Mouse (Mus musculus): ENCODE data around the gene H2-Ab1.

Gene H2-Ab1

GRCm38 (mm10) chr17:34239601-34240041, 17.9 kb upstream of the H2-Ab1 start:
- DNase-seq (ENCODE audit: low read depth, low spot score) = no peak

DNA sequence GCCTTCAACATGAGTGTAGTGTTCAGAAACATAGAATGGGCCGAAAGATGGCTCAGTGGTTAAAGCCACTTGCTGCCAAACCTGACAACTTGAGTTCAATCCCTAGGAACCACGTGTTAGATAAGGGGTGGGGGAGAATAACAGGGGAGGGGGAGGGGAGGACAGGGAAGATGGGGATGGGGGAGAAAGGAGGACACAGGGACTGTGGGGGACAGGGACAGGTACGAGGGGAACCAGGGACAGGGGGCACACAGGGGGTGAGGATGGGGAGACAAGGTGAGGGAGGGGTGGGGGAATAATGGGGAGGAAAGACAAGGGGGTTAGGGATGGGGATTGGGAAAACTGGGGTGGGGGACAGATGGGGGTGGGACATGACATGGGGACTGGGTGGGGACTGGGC, 17.1 kb upstream of the H2-Ab1 start:
- DNase-seq (ENCODE audit: low read depth, low spot score) = no peak

DNA sequence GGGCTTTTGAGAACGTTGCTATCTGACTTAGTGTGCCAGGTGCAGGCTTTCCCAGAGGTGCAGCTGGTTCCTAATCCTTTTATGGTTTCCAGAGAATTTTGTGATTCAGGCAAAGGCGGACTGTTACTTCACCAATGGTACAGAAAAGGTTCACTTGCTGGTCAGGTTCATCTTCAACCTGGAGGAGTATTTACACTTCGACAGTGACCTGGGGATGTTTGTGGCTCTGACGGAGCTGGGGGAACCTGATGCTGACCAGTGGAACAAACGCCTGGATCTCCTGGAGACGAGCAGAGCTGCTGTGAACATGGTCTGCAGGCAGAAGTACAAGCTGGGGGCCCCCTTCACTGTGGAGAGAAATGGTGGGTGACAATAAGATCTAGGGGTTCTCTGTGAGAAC, 16.6 kb upstream of the H2-Ab1 start:
- DNase-seq (ENCODE audit: low read depth, low spot score) = no peak

GRCm38 (mm10) chr17:34244656-34245055, 12.8 kb upstream of the H2-Ab1 start:
- no peak for DNase-seq (ENCODE audit: low read depth, low spot score)

DNA sequence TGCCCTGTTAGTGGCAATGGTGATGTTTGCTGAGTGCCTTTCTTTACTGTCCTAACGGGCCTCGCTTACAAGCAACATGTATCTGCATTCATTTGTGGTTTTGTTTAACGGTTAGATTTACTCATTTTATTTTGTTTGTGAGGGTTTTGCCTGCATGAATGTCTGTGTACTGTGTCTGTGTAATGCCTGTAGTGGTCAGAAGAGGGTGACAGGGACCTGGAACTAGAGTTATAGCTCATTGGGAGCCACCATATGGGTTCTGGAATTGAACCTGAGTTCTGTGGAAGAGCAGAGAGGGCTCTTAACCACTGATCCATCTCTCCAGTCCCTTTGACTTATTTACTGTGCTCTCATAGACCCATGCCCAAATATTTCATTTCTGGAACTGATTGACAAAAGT, 10.4 kb upstream of the H2-Ab1 start:
- no peak for DNase-seq (ENCODE audit: low read depth, low spot score)

- DNase-seq (ENCODE audit: low read depth, low spot score) = no peak
Observed at GRCm38 (mm10) chr17:34248764-34249163, 8.7 kb upstream of the H2-Ab1 start.

DNA sequence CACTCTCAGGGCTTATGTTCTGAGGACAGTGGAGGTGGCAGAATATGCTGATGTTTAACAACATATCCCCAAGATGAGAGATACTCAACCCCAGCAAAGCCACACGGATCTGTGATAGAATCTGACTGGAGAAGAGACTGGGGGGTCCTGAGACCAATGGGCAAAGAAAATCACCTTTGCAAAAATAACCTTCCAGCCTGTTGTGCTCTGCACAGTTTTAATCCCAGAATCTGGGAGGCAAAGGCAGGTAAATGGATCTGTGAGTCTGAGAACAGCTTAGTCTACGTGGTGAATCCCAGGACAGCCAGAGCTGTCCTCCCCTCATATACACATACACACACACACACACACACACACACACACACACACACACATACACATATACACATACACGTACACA, 8.1 kb upstream of the H2-Ab1 start:
- no peak for DNase-seq (ENCODE audit: low read depth, low spot score)

GRCm38 (mm10) chr17:34249878-34250277, 7.6 kb upstream of the H2-Ab1 start:
- no peak for DNase-seq (ENCODE audit: low read depth, low spot score)

GRCm38 (mm10) chr17:34251666-34252065, 5.8 kb upstream of the H2-Ab1 start:
- no peak for DNase-seq (ENCODE audit: low read depth, low spot score)

GRCm38 (mm10) chr17:34256501-34256900, 988 bp upstream of the H2-Ab1 start:
- no peak for DNase-seq (ENCODE audit: low read depth, low spot score)

DNA sequence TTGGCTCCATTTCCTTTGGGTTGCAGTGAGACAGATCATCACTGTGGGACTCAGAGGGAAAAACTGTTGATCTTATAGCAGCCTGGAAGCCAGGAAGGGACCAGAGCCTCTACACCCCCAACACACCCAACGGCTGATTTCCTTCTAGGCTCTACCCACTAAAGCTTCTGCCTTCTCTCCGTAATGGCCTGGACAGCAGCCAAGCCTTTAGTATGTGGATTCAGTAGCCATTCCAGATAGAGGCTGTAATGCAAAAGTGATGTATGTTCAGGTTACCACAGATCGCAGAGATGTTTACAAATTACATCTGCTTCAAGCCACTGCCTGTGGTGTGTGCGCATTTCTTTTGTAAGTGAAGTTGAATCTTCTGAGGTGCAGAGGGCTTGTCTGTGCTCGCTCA, 3.1 kb downstream of the H2-Ab1 start:
- no peak for DNase-seq (ENCODE audit: low read depth, low spot score)

DNA sequence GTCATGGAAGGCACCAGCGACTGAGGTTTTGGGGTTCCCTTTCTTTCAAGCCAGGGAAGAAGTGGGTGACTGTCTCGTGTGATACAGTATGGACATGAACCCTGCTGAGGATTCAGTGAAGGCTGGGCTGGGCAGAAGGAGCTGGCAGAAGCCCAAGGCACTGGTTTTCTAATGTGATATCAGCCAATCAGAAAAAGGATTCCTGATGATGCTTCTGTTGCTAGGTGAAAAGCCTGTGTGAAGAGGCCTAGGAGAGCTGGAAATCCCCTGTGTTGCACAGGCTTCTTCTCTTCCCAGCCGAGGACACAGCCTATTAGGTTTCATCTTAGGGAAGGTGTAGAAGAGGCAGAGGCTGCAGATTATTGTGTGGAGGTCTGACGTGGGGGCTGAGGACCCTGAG, 4.0 kb downstream of the H2-Ab1 start:
- DNase-seq (ENCODE audit: low read depth, low spot score) = no peak

DNA sequence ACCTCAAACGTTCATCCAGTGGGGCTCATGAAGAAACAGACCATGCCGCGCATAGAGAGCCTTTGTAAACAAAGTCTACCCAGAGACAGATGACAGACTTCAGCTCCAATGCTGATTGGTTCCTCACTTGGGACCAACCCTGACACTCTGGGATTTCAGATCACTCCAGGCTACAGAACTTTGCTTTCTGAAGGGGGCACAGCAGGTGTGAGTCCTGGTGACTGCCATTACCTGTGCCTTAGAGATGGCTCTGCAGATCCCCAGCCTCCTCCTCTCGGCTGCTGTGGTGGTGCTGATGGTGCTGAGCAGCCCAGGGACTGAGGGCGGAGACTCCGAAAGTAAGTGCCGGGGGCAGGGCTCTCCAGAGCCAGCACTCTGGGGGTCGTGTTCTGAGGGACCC, 5.6 kb downstream of the H2-Ab1 start:
- peak; percentile 60 for DNase-seq (ENCODE audit: low read depth, low spot score)

- DNase-seq (ENCODE audit: low read depth, low spot score) = no peak
Observed at GRCm38 (mm10) chr17:34263811-34264371, 6.4 kb downstream of the H2-Ab1 start.

GRCm38 (mm10) chr17:34264452-34265351, 7.2 kb downstream of the H2-Ab1 start:
- no peak for DNase-seq (ENCODE audit: low read depth, low spot score)

DNA sequence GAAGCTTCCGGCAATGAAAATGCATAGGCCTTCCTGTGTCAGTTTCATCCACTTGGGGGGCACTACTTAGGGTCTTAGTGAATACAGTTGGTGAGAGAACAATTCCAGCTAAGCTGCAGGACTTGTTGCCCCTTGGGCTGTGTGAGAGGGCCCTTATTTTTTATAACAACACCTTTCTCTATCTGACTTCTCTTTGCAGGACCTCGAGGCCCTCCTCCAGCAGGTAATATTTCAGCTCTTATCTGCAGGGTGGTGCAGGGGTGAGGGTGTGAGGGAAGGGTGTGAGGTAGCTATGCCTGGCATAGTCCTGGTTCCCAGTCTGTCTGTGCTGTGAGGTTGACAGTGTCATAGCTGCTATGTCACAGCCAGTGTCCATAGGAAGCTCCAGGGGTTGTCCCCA, 10.8 kb downstream of the H2-Ab1 start:
- DNase-seq (ENCODE audit: low read depth, low spot score) = no peak

- DNase-seq (ENCODE audit: low read depth, low spot score) = no peak
Observed at GRCm38 (mm10) chr17:34268748-34269147, 11.3 kb downstream of the H2-Ab1 start.

GRCm38 (mm10) chr17:34269817-34270216, 12.3 kb downstream of the H2-Ab1 start:
- DNase-seq (ENCODE audit: low read depth, low spot score) = no peak

DNA sequence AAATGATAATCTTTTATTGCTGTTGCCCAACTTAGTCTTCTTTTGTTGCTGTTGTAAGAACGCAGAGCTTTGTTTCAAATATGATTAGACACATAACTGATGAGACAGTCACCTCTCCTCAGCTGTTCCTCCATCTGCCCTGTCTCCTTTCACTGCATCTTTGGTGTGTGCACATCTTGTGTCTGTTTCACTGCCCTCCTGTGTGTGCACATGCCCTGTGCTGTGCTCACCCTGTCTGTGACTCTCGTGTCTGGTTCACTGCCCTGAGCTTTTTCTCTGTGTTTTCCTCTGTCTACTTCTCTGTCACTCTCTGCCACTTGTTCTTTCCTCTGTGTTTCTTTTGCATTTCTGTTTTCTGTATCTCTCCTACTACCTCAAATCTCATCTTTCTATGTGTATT, 12.7 kb downstream of the H2-Ab1 start:
- DNase-seq (ENCODE audit: low read depth, low spot score) = no peak

DNA sequence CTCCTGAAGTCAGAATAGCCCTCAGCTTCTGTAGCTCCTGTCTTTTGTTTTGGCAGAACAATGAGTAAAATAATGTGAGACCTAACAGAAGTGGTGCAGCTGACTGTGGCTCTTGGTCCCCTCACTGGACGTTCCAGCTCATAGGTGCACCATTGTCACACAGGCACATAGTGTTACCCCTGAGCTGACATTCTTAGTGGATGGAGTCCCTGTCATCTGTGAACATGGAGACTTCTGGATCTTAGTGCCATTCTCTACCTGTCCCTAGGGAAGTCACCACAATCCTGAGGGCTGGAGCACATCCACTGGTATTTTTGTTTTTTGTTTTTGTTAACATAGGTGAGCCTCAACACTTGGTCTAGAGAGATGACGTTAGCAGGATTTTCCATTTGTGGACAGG, 13.5 kb downstream of the H2-Ab1 start:
- DNase-seq (ENCODE audit: low read depth, low spot score) = no peak

DNA sequence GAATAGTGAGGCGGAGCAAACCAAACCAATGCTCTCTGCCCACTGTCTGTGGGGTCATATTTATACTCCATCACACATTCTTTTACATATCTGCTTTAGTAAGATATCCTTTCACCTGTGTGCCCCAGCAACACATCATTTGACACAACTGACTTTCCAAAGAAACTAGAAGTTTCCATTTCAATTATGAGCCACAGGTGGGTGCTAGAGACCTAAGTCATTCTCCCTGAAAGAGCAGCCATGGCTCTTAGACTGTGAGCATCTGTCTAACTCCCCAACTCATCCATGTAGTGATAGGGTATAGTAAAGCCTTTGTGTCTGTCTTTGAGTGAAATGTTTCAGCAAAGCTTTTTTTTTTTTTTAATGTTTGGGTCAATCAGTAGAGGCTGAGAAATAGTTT, 14.6 kb downstream of the H2-Ab1 start:
- no peak for DNase-seq (ENCODE audit: low read depth, low spot score)

GRCm38 (mm10) chr17:34280499-34281038, 23.1 kb downstream of the H2-Ab1 start:
- DNase-seq (ENCODE audit: low read depth, low spot score) = no peak

DNA sequence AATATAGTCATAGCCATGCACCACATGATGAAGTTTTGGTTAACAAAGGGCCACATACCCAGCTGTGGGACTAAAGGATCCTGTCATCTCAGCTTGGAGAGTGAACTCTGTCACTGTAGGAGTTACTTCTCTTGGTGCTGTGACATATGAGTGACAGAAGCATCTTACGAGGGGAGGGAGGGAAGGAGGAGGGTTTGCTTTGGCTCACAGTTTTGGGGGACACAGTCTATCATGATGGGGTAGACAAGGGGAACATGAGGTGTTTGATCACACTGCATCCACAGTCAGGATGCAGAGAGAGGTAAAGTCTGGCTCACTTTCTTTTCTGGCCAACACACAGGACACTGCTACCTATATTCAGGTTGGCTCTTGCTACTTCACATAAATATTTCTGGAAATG, 24.3 kb downstream of the H2-Ab1 start:
- DNase-seq (ENCODE audit: low read depth, low spot score) = no peak
